Mouse (Mus musculus) testis, adult 2 months (tissue): ENCODE measurements at regions not wholly inside any gene's neighbourhood (a gene's known extent, or its start where the extent isn't known, plus 50 kb on each side); places are given as distances from the start of the nearest gene placed in this dataset.

Source experiments
- H3K27ac ChIP-seq: fragments of 200-500 bp; 2 replicates; pipeline ENCODE4 v1.5.1; 2012; ENCODE audit warnings: low read depth, low read length; ENCODE audit not compliant: control insufficient read depth, insufficient read depth
- H3K27me3 ChIP-seq: fragments of 200-500 bp; 2 replicates; pipeline ENCODE4 v1.6.1; 2012; ENCODE audit warnings: mild to moderate bottlenecking, low read length, moderate library complexity; ENCODE audit not compliant: control insufficient read depth, insufficient read depth
- H3K36me3 ChIP-seq: fragments of 200-500 bp; 2 replicates; pipeline ENCODE4 v1.6.1; 2012; ENCODE audit warnings: mild to moderate bottlenecking, low read length; ENCODE audit not compliant: control insufficient read depth, insufficient read depth
- H3K4me1 ChIP-seq: fragments of 200-500 bp; 2 replicates; pipeline ENCODE4 v1.6.1; 2012; ENCODE audit warnings: low read length; ENCODE audit not compliant: control insufficient read depth, insufficient read depth
- H3K4me3 ChIP-seq: fragments of 200-500 bp; 2 replicates; pipeline ENCODE4 v1.5.1; 2012; ENCODE audit warnings: low read depth, mild to moderate bottlenecking, low read length, moderate library complexity, mixed read lengths; ENCODE audit not compliant: control insufficient read depth
- CTCF ChIP-seq: fragments of 200-500 bp; IDR thresholded peaks from 2 replicates; pipeline ENCODE4 v1.5.1; 2012; ENCODE audit warnings: low read depth, mild to moderate bottlenecking, inconsistent platforms, low read length, moderate library complexity; ENCODE audit not compliant: control insufficient read depth, insufficient read depth, insufficient replicate concordance
- POLR2A ChIP-seq: fragments of 200-500 bp; IDR thresholded peaks from 2 replicates; pipeline ENCODE4 v1.6.1; 2012; ENCODE audit warnings: low read depth, mild to moderate bottlenecking, inconsistent platforms, low read length, moderate library complexity; ENCODE audit not compliant: control insufficient read depth

DNA sequence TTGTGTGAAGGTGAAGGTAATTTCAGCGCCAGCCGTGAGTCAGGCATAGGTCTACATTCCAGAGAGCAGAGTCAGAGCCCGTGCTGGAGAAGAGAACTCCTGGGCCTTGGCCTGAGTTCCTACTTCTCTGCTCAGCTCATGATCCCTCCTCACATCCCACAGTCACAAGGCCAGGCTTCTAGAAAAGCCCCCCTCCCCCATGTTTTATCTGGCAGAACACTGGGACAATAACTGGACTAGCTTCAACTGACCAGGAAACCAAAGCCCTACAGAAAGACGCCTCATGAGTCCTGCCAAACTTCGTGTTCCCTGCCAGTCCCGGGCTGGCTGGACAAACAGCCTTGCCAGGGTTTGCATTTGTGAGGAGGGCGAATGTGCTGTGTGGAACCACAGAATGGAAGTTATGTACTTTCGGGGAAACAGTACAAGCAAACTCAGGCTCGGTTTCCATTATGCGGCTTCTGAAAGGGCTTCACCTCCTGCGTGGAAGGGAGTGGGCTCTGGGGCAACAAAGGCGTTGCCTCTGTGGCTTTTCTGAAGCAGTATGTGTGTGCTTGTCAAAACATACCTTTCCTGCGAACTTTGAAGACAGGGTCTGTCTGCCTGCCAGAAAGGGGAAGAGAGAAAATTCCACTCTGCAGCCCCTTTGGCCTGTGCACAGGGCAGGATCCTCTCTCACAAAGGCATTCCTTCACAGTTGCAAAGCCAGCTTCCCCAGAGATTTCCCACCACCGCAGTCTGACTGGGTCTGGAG, 168.1 kb downstream of the Rpl14 start:
- Histone ChIP-seq H3K27ac (peak overlapping the region; percentile 76), H3K27me3 (no peaks in the 10 kb centered on the region), H3K36me3 (no peaks in the 10 kb centered on the region), H3K4me1 (peaks cover 2% of the 10 kb centered on the region; the same call in 1 of the 2 replicates), H3K4me3 (no peak overlapping the region)
- TF ChIP-seq CTCF (no peak), POLR2A (no peak)

- H3K27me3 ChIP-seq, result no peaks in the 10 kb centered on the region
- no peaks in the 10 kb centered on the region for H3K36me3 ChIP-seq
- H3K27ac ChIP-seq, result peak overlapping the region; percentile 76; the same call in 1 of the 2 replicates
- TF ChIP-seq CTCF (no peak), POLR2A (no peak)
- H3K4me3 ChIP-seq, result no peak overlapping the region
- peaks cover 2% of the 10 kb centered on the region; the same call in 1 of the 2 replicates for H3K4me1 ChIP-seq
Measured at GRCm38 (mm10) chr9:120739953-120740524, 168.8 kb downstream of the Rpl14 start.

DNA sequence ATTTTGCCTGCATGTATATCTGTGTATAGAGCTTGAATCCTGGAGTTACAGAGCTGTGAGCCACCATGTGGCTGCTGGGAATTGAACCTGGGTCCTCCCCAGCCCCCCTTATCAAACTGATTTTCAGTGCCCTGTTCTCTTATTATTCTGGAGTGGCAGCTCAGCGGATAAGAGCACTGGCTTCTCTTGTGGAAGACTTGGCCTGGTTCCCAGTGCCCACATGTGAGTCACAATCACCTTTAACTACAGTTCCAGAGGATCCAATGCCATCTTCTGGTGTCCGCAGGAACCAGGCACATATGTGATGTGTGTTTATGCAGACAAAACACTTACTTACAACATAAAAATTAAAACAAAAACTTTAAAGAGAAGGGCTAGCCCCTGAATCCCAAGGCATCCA, 170.3 kb downstream of the Rpl14 start:
- Histone ChIP-seq H3K4me1 (peaks cover 2% of the 10 kb centered on the region; the same call in 1 of the 2 replicates), H3K4me3 (no peak overlapping the region), H3K27me3 (no peaks in the 10 kb centered on the region), H3K27ac (no peak overlapping the region), H3K36me3 (no peaks in the 10 kb centered on the region)
- TF ChIP-seq POLR2A, result no peak

- no peak for TF ChIP-seq POLR2A
- no peak for TF ChIP-seq CTCF
Measured at GRCm38 (mm10) chr9:120743455-120743854, 172.2 kb downstream of the Rpl14 start.

DNA sequence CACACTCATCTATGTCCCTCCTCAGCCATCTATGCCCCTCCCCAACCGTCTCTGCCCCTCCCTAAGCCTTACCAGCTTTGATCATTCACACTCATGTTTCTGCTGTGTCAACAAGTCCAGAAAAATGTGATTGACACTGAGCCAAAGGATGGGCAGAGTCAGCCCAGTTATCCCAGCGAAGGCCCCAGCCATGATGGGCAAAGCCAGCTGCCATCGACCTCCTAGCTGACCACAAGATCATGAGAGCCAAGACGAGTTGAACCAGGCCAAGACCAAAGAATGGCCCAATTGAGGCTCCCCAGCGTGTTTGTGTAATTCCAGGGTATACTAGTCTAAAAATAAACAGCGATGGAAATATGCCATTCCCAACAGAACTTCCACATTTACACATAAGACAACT, 174.4 kb downstream of the Rpl14 start:
- TF ChIP-seq POLR2A (no peak), CTCF (no peak)
- Histone ChIP-seq H3K27me3 (no peaks in the 10 kb centered on the region), H3K27ac (no peak overlapping the region), H3K4me1 (no peaks in the 10 kb centered on the region; the same call in 1 of the 2 replicates), H3K36me3 (no peaks in the 10 kb centered on the region), H3K4me3 (no peak overlapping the region)

More at GRCm38 (mm10) chr9:120743455-120743854, 172.2 kb downstream of the Rpl14 start:
- no peaks in the 10 kb centered on the region for H3K36me3 ChIP-seq
- H3K27ac ChIP-seq, result no peak overlapping the region
- no peak overlapping the region for H3K4me3 ChIP-seq
- no peaks in the 10 kb centered on the region for H3K27me3 ChIP-seq
- peaks cover 2% of the 10 kb centered on the region; the same call in 1 of the 2 replicates for H3K4me1 ChIP-seq

DNA sequence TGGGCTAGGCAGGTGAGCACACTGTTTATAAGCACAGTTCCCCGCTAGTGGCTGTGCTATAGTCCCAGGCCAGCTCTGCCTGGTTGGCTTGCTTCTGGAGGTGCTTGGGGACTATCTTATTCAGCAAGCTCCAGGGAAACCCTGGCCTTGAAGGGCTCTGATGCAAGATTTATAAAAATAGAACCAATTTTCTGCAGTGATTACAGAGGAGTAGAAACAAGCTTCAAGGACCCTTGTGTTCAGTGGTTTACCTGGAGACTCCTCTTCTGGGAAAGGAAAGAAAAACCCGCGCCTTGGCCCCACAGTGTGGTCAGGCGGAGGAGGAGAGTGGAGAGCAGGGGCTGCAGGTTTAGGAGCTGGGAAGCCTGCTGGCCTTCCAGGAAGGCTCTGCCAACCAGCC, 178.2 kb upstream of the Ctnnb1 start:
- TF ChIP-seq CTCF (no peak), POLR2A (no peak)

DNA sequence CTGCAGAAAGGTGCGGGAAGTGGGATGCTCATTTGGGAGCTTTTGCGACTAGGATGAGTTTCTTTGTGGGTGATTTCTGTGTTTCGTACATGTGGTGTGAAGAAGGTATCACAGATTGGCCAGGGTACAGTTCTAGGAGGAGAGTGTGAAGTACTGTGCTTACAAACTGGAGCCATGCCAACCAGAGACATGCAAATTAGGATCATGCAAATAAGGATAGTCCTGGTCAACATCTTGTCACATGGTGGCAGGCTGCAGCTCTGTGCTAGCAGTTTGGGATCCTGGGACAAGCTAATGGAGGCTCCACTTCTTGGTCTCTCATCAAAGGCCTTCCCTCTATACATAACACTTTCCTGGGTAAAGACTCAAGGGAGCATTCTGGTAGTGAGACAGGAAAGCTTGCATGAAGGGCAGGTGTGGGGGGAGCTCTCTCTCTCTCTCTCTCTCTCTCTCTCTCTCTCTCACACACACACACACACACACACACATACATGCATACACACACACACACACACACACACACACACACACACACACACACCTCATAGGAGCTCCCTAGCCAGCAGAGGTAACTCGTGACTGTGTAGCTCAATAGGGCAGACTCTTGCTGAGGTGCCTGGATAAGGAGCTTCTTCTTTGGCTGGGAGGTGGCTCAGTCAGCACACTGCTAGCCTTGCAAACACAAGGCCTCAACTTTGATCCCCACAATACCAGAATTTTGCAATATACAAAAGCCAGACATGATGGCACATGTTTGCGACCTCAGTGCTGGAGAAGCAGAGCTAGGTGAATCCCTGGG, 177.1 kb upstream of the Ctnnb1 start:
- Histone ChIP-seq H3K4me1 (no peaks in the 10 kb centered on the region; the same call in 1 of the 2 replicates), H3K36me3 (no peaks in the 10 kb centered on the region), H3K27ac (no peak overlapping the region), H3K27me3 (no peaks in the 10 kb centered on the region), H3K4me3 (no peak overlapping the region)
- TF ChIP-seq POLR2A (no peak), CTCF (no peak)

More for the DNA sequence above, 178.2 kb upstream of the Ctnnb1 start:
- H3K27ac ChIP-seq, result no peak overlapping the region
- no peaks in the 10 kb centered on the region; the same call in 1 of the 2 replicates for H3K4me1 ChIP-seq
- no peaks in the 10 kb centered on the region for H3K36me3 ChIP-seq
- H3K4me3 ChIP-seq, result no peak overlapping the region
- no peaks in the 10 kb centered on the region for H3K27me3 ChIP-seq
